Mouse (Mus musculus) CH12.LX (cell line): ENCODE data around the gene Ctdsp1. TPM values are rescaled to one million over a fixed set of nuclear protein-coding genes. Genes with fewer than 3 reads are reported as not detected.

Source experiments
- DNase-seq: peaks from one replicate; pipeline ENCODE4 v3.0.0-alpha.2; 2013; ENCODE audit errors: extremely low read depth
- H3K27ac ChIP-seq: 2 replicates; pipeline ENCODE4 v1.5.1; 2012; ENCODE audit warnings: low read depth, mild to moderate bottlenecking, control low read depth, moderate library complexity; ENCODE audit not compliant: insufficient read depth
- H3K27me3 ChIP-seq: replicated peaks from 2 replicates; pipeline ENCODE3; 2012; ENCODE audit warnings: inconsistent platforms
- H3K36me3 ChIP-seq, 2 experiments: replicated peaks in 1 of 2; 2 replicates each; pipeline versions ENCODE3 to v1.6.1; 2012; ENCODE audit warnings: inconsistent platforms in 1 of 2, low read length in 1 of 2, mild to moderate bottlenecking in 1 of 2, mixed read lengths in 1 of 2, moderate library complexity in 1 of 2; ENCODE audit not compliant: control insufficient read depth in 1 of 2, insufficient read depth in 1 of 2
- H3K4me1 ChIP-seq, 2 experiments: 2 replicates each; pipeline ENCODE4 v1.6.1; 2012; ENCODE audit warnings: inconsistent platforms in 1 of 2, moderate library complexity in 1 of 2; ENCODE audit not compliant: insufficient read depth in 2 of 2, control insufficient read depth in 1 of 2
- H3K4me2 ChIP-seq: 2 replicates; pipeline ENCODE4 v1.6.1; 2012; ENCODE audit warnings: low read depth, mild to moderate bottlenecking, control low read depth; ENCODE audit not compliant: poor library complexity, insufficient read depth, severe bottlenecking
- H3K4me3 ChIP-seq, 3 experiments: fragments of 150-350 bp in 1 of 3; sonication (generic) in 1 of 3; replicated peaks in 1 of 3; 2 replicates each; pipeline versions ENCODE3 to v1.5.1; 2011 to 2012; ENCODE audit warnings: low read depth in 2 of 3, low read length in 2 of 3, mild to moderate bottlenecking in 2 of 3, moderate library complexity in 2 of 3, control low read depth in 1 of 3, improper control_type of control experiment in 1 of 3, inconsistent platforms in 1 of 3, mixed read lengths in 1 of 3; ENCODE audit not compliant: poor library complexity in 1 of 3
- H3K79me2 ChIP-seq: replicated peaks from 2 replicates; pipeline ENCODE4 v1.6.1; 2012; ENCODE audit warnings: mild to moderate bottlenecking, moderate library complexity; ENCODE audit not compliant: control insufficient read depth, poor library complexity, insufficient read depth, severe bottlenecking; ENCODE audit errors: extremely low read depth
- H3K9ac ChIP-seq: 2 replicates; pipeline ENCODE4 v1.6.1; 2012; ENCODE audit warnings: low read depth, mild to moderate bottlenecking, control low read depth, moderate library complexity; ENCODE audit not compliant: insufficient read depth
- H3K9me3 ChIP-seq: replicated peaks from 2 replicates; pipeline ENCODE3; 2012; ENCODE audit warnings: low read length, inconsistent platforms, mixed read lengths
- CHD2 ChIP-seq: IDR thresholded peaks from 2 replicates; pipeline ENCODE4 v1.6.1; 2011; ENCODE audit warnings: low read length, improper control_type of control experiment
- ELF1 ChIP-seq: IDR thresholded peaks from 2 replicates; pipeline ENCODE4 v1.6.1; 2014; ENCODE audit warnings: low read depth, mild to moderate bottlenecking, inconsistent platforms, low read length, improper control_type of control experiment
- EP300 ChIP-seq: IDR thresholded peaks from 2 replicates; pipeline ENCODE4 v1.6.1; 2011; ENCODE audit warnings: low read length, improper control_type of control experiment
- ETS1 ChIP-seq: conservative IDR thresholded peaks from 2 replicates; pipeline ENCODE4 v1.6.1; 2012; ENCODE audit warnings: low read depth, mild to moderate bottlenecking, inconsistent platforms, low read length, improper control_type of control experiment, moderate library complexity
- JUN ChIP-seq: IDR thresholded peaks from 2 replicates; pipeline ENCODE4 v1.6.1; 2011; ENCODE audit warnings: low read depth, mild to moderate bottlenecking, low read length, improper control_type of control experiment, moderate library complexity; ENCODE audit not compliant: insufficient read depth
- KAT2A ChIP-seq: IDR thresholded peaks from 2 replicates; pipeline ENCODE4 v1.6.1; 2012; ENCODE audit warnings: low read length, improper control_type of control experiment, inconsistent platforms; ENCODE audit not compliant: insufficient replicate concordance
- MAX ChIP-seq: IDR thresholded peaks from 2 replicates; pipeline ENCODE4 v1.6.1; 2011; ENCODE audit warnings: low read length, improper control_type of control experiment
- MAZ ChIP-seq: IDR thresholded peaks from 2 replicates; pipeline ENCODE4 v1.6.1; 2012; ENCODE audit warnings: low read depth, mild to moderate bottlenecking, inconsistent platforms, low read length, improper control_type of control experiment, moderate library complexity
- MEF2A ChIP-seq: IDR thresholded peaks from 2 replicates; pipeline ENCODE4 v1.6.1; 2014; ENCODE audit warnings: low read depth, mild to moderate bottlenecking, inconsistent platforms, low read length, improper control_type of control experiment, borderline replicate concordance
- MYC ChIP-seq: IDR thresholded peaks from 2 replicates; pipeline ENCODE4 v1.6.1; 2011; ENCODE audit warnings: low read depth, mild to moderate bottlenecking, improper control_type of control experiment, low read length
- SIN3A ChIP-seq: IDR thresholded peaks from 2 replicates; pipeline ENCODE4 v1.6.1; 2012; ENCODE audit warnings: low read length, improper control_type of control experiment, inconsistent platforms
- TCF12 ChIP-seq: IDR thresholded peaks from 2 replicates; pipeline ENCODE4 v1.6.1; 2014; ENCODE audit warnings: low read depth, mild to moderate bottlenecking, inconsistent platforms, low read length, improper control_type of control experiment
- UBTF ChIP-seq: IDR thresholded peaks from 2 replicates; pipeline ENCODE4 v1.6.1; 2012; ENCODE audit warnings: low read depth, mild to moderate bottlenecking, inconsistent platforms, low read length, improper control_type of control experiment, moderate library complexity
- USF2 ChIP-seq: conservative IDR thresholded peaks from 2 replicates; pipeline ENCODE4 v1.6.1; 2011; ENCODE audit warnings: low read depth, low read length, improper control_type of control experiment
- ZKSCAN1 ChIP-seq: IDR thresholded peaks from 2 replicates; pipeline ENCODE4 v1.6.1; 2012; ENCODE audit warnings: low read depth, inconsistent platforms, low read length, improper control_type of control experiment, borderline replicate concordance
- dilution Hi-C: fragments of 300-500 bp; cut with MboI; formaldehyde crosslinking; loops from 2 replicates; pipeline ENCODE4 v1.14.3; 2020; ENCODE audit warnings: low sequenced_read_pairs; ENCODE audit not compliant: extremely low pct_unique_long_range_greater_than_20kb, extremely low pct_ligation_motif_present
- in situ Hi-C: fragments of 300-500 bp; cut with MboI; formaldehyde crosslinking; loops from 3 replicates; pipeline ENCODE4 v1.14.3; 2019; ENCODE audit warnings: low sequenced_read_pairs, low pct_ligation_motif_present, low pct_unique_long_range_greater_than_20kb, mixed read lengths
- polyA plus RNA-seq: library from polyadenylated mRNA; unstranded; fragments of >175 nt; gene quantifications from 2 replicates; pipeline ENCODE4 v1.2.1, GENCODE M21; 2012; ENCODE audit warnings: low read depth; ENCODE audit not compliant: insufficient read length
- total RNA-seq, 2 experiments: library from RNA; depleted of rRNA; stranded (reverse); fragments of 300-350 nt in 1 of 2; fragments of >200 nt in 1 of 2; gene quantifications; 2 replicates each; pipeline ENCODE4 v1.2.3; 2012 to 2014

Ctdsp1 gene
- total and polyA plus RNA-seq, 3 experiments, result 14.4 to 65.8 (median 23.4) TPM

DNA sequence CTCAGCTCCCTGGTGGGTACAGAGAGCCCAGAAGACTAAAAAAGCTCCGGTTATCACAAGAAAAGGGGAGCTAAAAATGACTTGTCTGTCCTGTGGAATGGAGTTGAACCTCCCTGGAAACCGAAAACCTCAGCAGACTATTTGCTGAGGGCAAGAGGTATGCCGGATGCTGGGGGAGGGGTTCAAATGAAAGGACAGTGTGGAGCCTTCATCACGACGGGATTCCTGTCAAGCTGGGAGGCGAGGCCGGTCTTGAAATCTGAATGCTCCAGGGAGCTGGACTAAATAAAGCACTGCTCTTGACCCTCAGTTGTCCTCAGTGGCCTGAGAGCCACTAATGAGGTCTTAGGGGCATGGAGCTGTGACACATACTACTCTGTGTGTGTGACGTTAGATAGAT is 31.8 kb downstream of the Ctdsp1 start:
- H3K4me3 ChIP-seq, result no peak overlapping the region
- DNase-seq, result no peak
- TF ChIP-seq ETS1, result no peak
- no peak for TF ChIP-seq SIN3A
- no peak for TF ChIP-seq USF2
- TF ChIP-seq MAZ, result no peak
- no peak for TF ChIP-seq TCF12
- TF ChIP-seq KAT2A, result no peak
- TF ChIP-seq UBTF, result no peak
- H3K9me3 ChIP-seq, result peaks cover 6% of the 10 kb centered on the region
- H3K79me2 ChIP-seq, result no peaks in the 10 kb centered on the region
- no peak overlapping the region for H3K4me2 ChIP-seq
- dilution Hi-C loops, result no loop called here
- H3K27me3 ChIP-seq, result peaks cover 4% of the 10 kb centered on the region
- H3K9ac ChIP-seq, result no peak overlapping the region
- no peaks in the 10 kb centered on the region for H3K36me3 ChIP-seq
- no peak overlapping the region for H3K27ac ChIP-seq
- in situ Hi-C loops, result no loop called here
- 0 out of 4 replicates have a peak, but pooled peaks cover 0 to 5% of the 10 kb centered on the region in 2 experiments for H3K4me1 ChIP-seq

DNA sequence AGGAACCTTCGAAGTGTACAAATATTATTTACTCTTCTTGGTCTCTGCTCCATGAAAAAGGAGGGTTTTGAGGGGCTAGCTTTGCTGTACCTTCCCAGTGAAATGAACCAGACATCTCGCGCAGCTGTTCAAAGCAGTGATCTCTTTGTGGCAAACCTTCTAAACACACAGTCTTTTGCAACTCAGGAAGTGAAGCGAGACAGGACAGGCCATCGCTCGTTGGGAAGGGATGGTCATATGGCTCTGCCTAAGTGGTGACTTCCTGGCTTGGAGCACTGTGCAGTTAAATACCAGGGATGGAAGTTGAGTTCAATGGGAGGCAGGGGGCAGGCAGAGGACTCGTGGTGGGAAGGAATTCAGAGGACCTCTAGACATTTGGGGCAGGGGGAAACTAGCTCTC is 34.5 kb downstream of the Ctdsp1 start:
- H3K4me2 ChIP-seq, result no peak overlapping the region
- no peak overlapping the region for H3K9ac ChIP-seq
- H3K9me3 ChIP-seq, result peaks cover 6% of the 10 kb centered on the region
- DNase-seq, result no peak
- 0 out of 4 replicates have a peak, but pooled peaks cover 0 to 5% of the 10 kb centered on the region in 2 experiments for H3K4me1 ChIP-seq
- H3K4me3 ChIP-seq, result no peak overlapping the region
- TF ChIP-seq MYC (no peak), JUN (no peak), EP300 (no peak), ETS1 (no peak), MEF2A (no peak), CHD2 (no peak)
- H3K27me3 ChIP-seq, result peaks cover 4% of the 10 kb centered on the region
- dilution Hi-C loops, result no loop called here
- in situ Hi-C loops, result no loop called here
- H3K36me3 ChIP-seq, result no peaks in the 10 kb centered on the region
- H3K27ac ChIP-seq, result no peak overlapping the region
- H3K79me2 ChIP-seq, result no peaks in the 10 kb centered on the region

DNA sequence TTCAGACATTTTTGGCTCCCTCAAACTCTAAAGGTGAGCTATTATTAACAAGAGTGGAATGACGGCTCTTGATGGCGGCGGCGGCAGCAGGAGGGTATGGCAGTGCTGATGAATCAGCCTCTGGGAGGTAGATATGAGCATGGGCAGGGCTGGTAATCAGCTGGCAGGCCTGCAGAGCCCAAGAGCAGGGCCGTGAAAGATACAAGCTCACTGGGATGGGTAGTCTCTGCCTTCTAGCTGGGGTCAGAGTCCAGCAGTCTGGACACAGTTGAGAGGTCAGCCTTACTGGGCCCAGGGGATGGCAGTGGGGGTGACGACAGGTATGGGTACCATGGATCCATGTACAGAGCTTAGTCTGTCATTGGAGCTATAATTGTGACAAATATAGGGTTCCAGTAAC is 41.9 kb downstream of the Ctdsp1 start:
- Histone ChIP-seq H3K9me3 (no peaks in the 10 kb centered on the region), H3K79me2 (no peaks in the 10 kb centered on the region), H3K27me3 (no peaks in the 10 kb centered on the region), H3K4me1 (peaks cover 8 to 44% of the 10 kb centered on the region in 2 experiments), H3K4me2 (no peak overlapping the region), H3K9ac (no peak overlapping the region), H3K4me3 (no peak overlapping the region), H3K36me3 (peaks cover under 1 to 29% of the 10 kb centered on the region in 2 experiments), H3K27ac (no peak overlapping the region)
- TF ChIP-seq MAX, result no peak
- TF ChIP-seq ELF1, result no peak
- TF ChIP-seq ZKSCAN1, result no peak
- TF ChIP-seq UBTF, result no peak
- TF ChIP-seq EP300, result no peak
- no peak for DNase-seq
- dilution Hi-C loops (no loop called here), in situ Hi-C loops (no loop called here)
